Mouse (Mus musculus): ENCODE measurements at regions not wholly inside any gene's neighbourhood (a gene's known extent, or its start where the extent isn't known, plus 50 kb on each side); places are given as distances from the start of the nearest gene placed in this dataset.

DNA sequence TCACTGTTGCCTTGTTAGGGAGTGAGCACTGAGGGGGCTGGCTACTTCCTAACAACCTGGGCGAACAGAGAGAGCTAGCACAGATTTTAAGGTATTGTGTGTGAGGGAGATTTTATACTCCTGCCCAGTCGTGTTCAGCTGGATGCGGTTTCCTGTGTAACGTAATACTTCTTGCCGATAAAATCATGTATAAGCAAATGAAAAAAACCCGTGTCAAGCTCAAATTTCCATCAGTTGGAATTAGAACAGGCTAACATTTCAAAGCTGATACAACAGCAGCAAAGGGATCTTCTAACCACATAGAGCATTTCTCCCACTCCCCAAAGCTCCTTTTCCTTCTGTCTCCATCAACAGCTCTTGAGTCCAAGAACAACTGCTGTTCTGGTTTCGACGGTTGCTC is 459.8 kb upstream of the Ubash3b start:
- TF ChIP-seq CTCF (IDR thresholded peaks at IDR 0.05; ENCODE audit: low read depth) = no peak
- no peak for TF ChIP-seq EP300 (IDR thresholded peaks at IDR 0.05; ENCODE audit: low read depth)

All from liver, embryonic 14.5 days (tissue).